Mouse (Mus musculus): ENCODE measurements at regions not wholly inside any gene's neighbourhood (a gene's known extent, or its start where the extent isn't known, plus 50 kb on each side); places are given as distances from the start of the nearest gene placed in this dataset.

- DNase-seq (ENCODE audit: low spot score), result no peak
Measured at GRCm38 (mm10) chr13:84399345-84400170, 177.5 kb downstream of the Tmem161b start.

- no peak for DNase-seq (ENCODE audit: low spot score)
Measured at GRCm38 (mm10) chr13:84401006-84401405, 178.9 kb downstream of the Tmem161b start.

- no peak for DNase-seq (ENCODE audit: low spot score)
Measured at GRCm38 (mm10) chr13:84404566-84405194, 182.6 kb downstream of the Tmem161b start.

- no peak for DNase-seq (ENCODE audit: low spot score)
Measured at GRCm38 (mm10) chr13:84434444-84434843, 212.3 kb downstream of the Tmem161b start.

GRCm38 (mm10) chr13:84437586-84438443 is 215.7 kb downstream of the Tmem161b start:
- DNase-seq (ENCODE audit: low spot score), result no peak

GRCm38 (mm10) chr13:84438444-84438766 is 216.3 kb downstream of the Tmem161b start:
- no peak for DNase-seq (ENCODE audit: low spot score)

GRCm38 (mm10) chr13:84448514-84448913 is 226.4 kb downstream of the Tmem161b start:
- DNase-seq (ENCODE audit: low spot score), result no peak

- DNase-seq (ENCODE audit: low spot score), result no peak
Measured at GRCm38 (mm10) chr13:84449001-84449551, 227.0 kb downstream of the Tmem161b start.

All from urinary bladder, postnatal 14 days (tissue).